Mouse (Mus musculus) MEL (cell line): ENCODE data around the gene Tnni1. TPM values are rescaled to one million over a fixed set of nuclear protein-coding genes. Genes with fewer than 3 reads are reported as not detected.

Source experiments
- DNase-seq: peaks from one replicate; pipeline ENCODE4 v3.0.0; 2011; ENCODE audit warnings: low read depth, low spot score
- H3K27ac ChIP-seq: 2 replicates; pipeline ENCODE4 v1.5.1; 2012; ENCODE audit warnings: low read depth, mild to moderate bottlenecking, control low read depth, low read length, moderate library complexity; ENCODE audit not compliant: control insufficient read depth
- H3K27me3 ChIP-seq, 2 experiments: fragments of 150-350 bp in 1 of 2; sonication (generic) in 1 of 2; 2 replicates each; pipeline ENCODE4 v1.6.1; 2012; ENCODE audit warnings: low read length in 2 of 2, mild to moderate bottlenecking in 2 of 2, improper control_type of control experiment in 1 of 2, moderate library complexity in 1 of 2; ENCODE audit not compliant: insufficient read depth in 2 of 2, control insufficient read depth in 1 of 2
- H3K36me3 ChIP-seq, 2 experiments: 2 replicates each; pipeline ENCODE4 v1.6.1; 2012 to 2014; ENCODE audit warnings: low read length in 2 of 2, improper control_type of control experiment in 1 of 2, inconsistent platforms in 1 of 2, mild to moderate bottlenecking in 1 of 2; ENCODE audit not compliant: insufficient read depth in 2 of 2, control insufficient read depth in 1 of 2
- H3K4me1 ChIP-seq, 2 experiments: fragments of 150-350 bp in 1 of 2; sonication (generic) in 1 of 2; 2 replicates each; pipeline ENCODE4 v1.6.1; 2012; ENCODE audit warnings: low read length in 2 of 2, improper control_type of control experiment in 1 of 2, mild to moderate bottlenecking in 1 of 2; ENCODE audit not compliant: insufficient read depth in 2 of 2, control insufficient read depth in 1 of 2
- H3K4me3 ChIP-seq, 2 experiments: fragments of 150-350 bp in 1 of 2; sonication (generic) in 1 of 2; 2 replicates each; pipeline ENCODE4 v1.5.1; 2012; ENCODE audit warnings: low read depth in 2 of 2, low read length in 2 of 2, mild to moderate bottlenecking in 2 of 2, moderate library complexity in 2 of 2, control low read depth in 1 of 2, improper control_type of control experiment in 1 of 2; ENCODE audit not compliant: control insufficient read depth in 1 of 2, insufficient read depth in 1 of 2
- H3K79me2 ChIP-seq: 2 replicates; pipeline ENCODE4 v1.6.1; 2012; ENCODE audit warnings: mild to moderate bottlenecking, low read length, moderate library complexity; ENCODE audit not compliant: control insufficient read depth, poor library complexity, insufficient read depth
- H3K9ac ChIP-seq: 2 replicates; pipeline ENCODE4 v1.6.1; 2012; ENCODE audit warnings: low read depth, mild to moderate bottlenecking, control low read depth, low read length, moderate library complexity; ENCODE audit not compliant: control insufficient read depth, poor library complexity, severe bottlenecking
- H3K9me3 ChIP-seq: fragments of 150-350 bp; sonication (generic); replicated peaks from 2 replicates; pipeline ENCODE4 v1.6.1; 2012; ENCODE audit warnings: mild to moderate bottlenecking, low read length, improper control_type of control experiment, moderate library complexity; ENCODE audit not compliant: insufficient read depth
- CHD2 ChIP-seq: IDR thresholded peaks from 2 replicates; pipeline ENCODE4 v1.6.1; 2011; ENCODE audit warnings: low read length, improper control_type of control experiment
- ETS1 ChIP-seq: IDR thresholded peaks from 2 replicates; pipeline ENCODE4 v1.6.1; 2012; ENCODE audit warnings: low read depth, mild to moderate bottlenecking, inconsistent platforms, low read length, improper control_type of control experiment, moderate library complexity
- GABPA ChIP-seq: IDR thresholded peaks from 2 replicates; pipeline ENCODE4 v1.6.1; 2012; ENCODE audit warnings: low read depth, mild to moderate bottlenecking, inconsistent platforms, low read length, improper control_type of control experiment, moderate library complexity
- GATA1 ChIP-seq: IDR thresholded peaks from 2 replicates; pipeline ENCODE4 v1.6.1; 2011; ENCODE audit warnings: low read depth, low read length, improper control_type of control experiment
- KAT2A ChIP-seq: conservative IDR thresholded peaks from 2 replicates; pipeline ENCODE4 v1.6.1; 2012; ENCODE audit warnings: low read depth, low read length, improper control_type of control experiment, inconsistent platforms
- MAX ChIP-seq: IDR thresholded peaks from 2 replicates; pipeline ENCODE4 v1.6.1; 2011; ENCODE audit warnings: low read length, improper control_type of control experiment
- MEF2A ChIP-seq: IDR thresholded peaks from 2 replicates; pipeline ENCODE4 v1.6.1; 2014; ENCODE audit warnings: low read depth, mild to moderate bottlenecking, inconsistent platforms, low read length, improper control_type of control experiment; ENCODE audit not compliant: poor library complexity, insufficient replicate concordance, severe bottlenecking; ENCODE audit errors: extremely low read depth
- MYC ChIP-seq: IDR thresholded peaks from 2 replicates; pipeline ENCODE4 v1.6.1; 2011; ENCODE audit warnings: low read depth, mild to moderate bottlenecking, low read length, improper control_type of control experiment, moderate library complexity
- NRF1 ChIP-seq: IDR thresholded peaks from 2 replicates; pipeline ENCODE4 v1.6.1; 2014; ENCODE audit warnings: low read depth, mild to moderate bottlenecking, inconsistent platforms, low read length, improper control_type of control experiment, moderate library complexity; ENCODE audit not compliant: poor library complexity, insufficient read depth, severe bottlenecking
- POLR2A ChIP-seq, 2 experiments: IDR thresholded peaks; 2 replicates each; pipeline ENCODE4 v1.6.1; 2011 to 2012; ENCODE audit warnings: low read length in 2 of 2, mild to moderate bottlenecking in 2 of 2, control low read depth in 1 of 2, improper control_type of control experiment in 1 of 2, low read depth in 1 of 2, moderate library complexity in 1 of 2; ENCODE audit not compliant: control insufficient read depth in 1 of 2, insufficient read depth in 1 of 2, poor library complexity in 1 of 2
- POLR2AphosphoS2 ChIP-seq: IDR thresholded peaks from 2 replicates; pipeline ENCODE4 v1.6.1; 2011; ENCODE audit warnings: low read length, improper control_type of control experiment
- POLR2AphosphoS5 ChIP-seq: IDR thresholded peaks from 2 replicates; pipeline ENCODE4 v1.6.1; 2012; ENCODE audit warnings: low read depth, borderline replicate concordance, mild to moderate bottlenecking, inconsistent platforms, low read length, moderate library complexity, mixed read lengths
- TBP ChIP-seq: IDR thresholded peaks from 2 replicates; pipeline ENCODE4 v1.8.0; 2011; ENCODE audit warnings: low read depth, low read length, improper control_type of control experiment
- TCF12 ChIP-seq: IDR thresholded peaks from 2 replicates; pipeline ENCODE4 v1.6.1; 2014; ENCODE audit warnings: low read depth, mild to moderate bottlenecking, inconsistent platforms, low read length, improper control_type of control experiment, moderate library complexity
- UBTF ChIP-seq: IDR thresholded peaks from 2 replicates; pipeline ENCODE4 v1.6.1; 2012; ENCODE audit warnings: low read depth, mild to moderate bottlenecking, inconsistent platforms, low read length, improper control_type of control experiment, moderate library complexity, borderline replicate concordance; ENCODE audit not compliant: insufficient read depth
- USF2 ChIP-seq, 2 experiments: IDR thresholded peaks; 2 replicates each; pipeline ENCODE4 v1.6.1; 2011 to 2012; ENCODE audit warnings: improper control_type of control experiment in 2 of 2, low read length in 2 of 2, borderline replicate concordance in 1 of 2, inconsistent platforms in 1 of 2, low read depth in 1 of 2, mild to moderate bottlenecking in 1 of 2; ENCODE audit not compliant: insufficient read depth in 1 of 2
- ZKSCAN1 ChIP-seq: IDR thresholded peaks from 2 replicates; pipeline ENCODE4 v1.6.1; 2012; ENCODE audit warnings: low read depth, mild to moderate bottlenecking, inconsistent platforms, low read length, improper control_type of control experiment, moderate library complexity
- polyA plus RNA-seq, 2 experiments: library from polyadenylated mRNA; stranded (reverse) in 1 of 2; unstranded in 1 of 2; fragments of >175 nt in 1 of 2; fragments of >200 nt in 1 of 2; gene quantifications; 2 replicates each; pipeline versions ENCODE4 v1.2.1 to v1.2.4; 2012; ENCODE audit warnings: low replicate concordance in 2 of 2, low read depth in 1 of 2; ENCODE audit not compliant: insufficient read length in 2 of 2, insufficient read depth in 1 of 2, missing spikeins in 1 of 2
- total RNA-seq: library from RNA; depleted of rRNA; stranded (reverse); fragments of 300-350 nt; gene quantifications from 2 replicates; pipeline ENCODE4 v1.2.3, GENCODE M21; 2012

The Tnni1 gene
- total and polyA plus RNA-seq, 3 experiments = 0.15 TPM; not detected in 2

- no peaks in the 10 kb centered on the region for H3K9me3 ChIP-seq
- no peak overlapping the region for H3K27ac ChIP-seq
- no peak for DNase-seq
- H3K36me3 ChIP-seq = no peaks in the 10 kb centered on the region
- TF ChIP-seq POLR2AphosphoS2 = no peak
- TF ChIP-seq ETS1 = no peak
- TF ChIP-seq POLR2AphosphoS5 = no peak
- no peak for TF ChIP-seq POLR2A (IDR thresholded peaks at IDR 0.05; ENCODE audit: control insufficient read depth in 1 of 2, insufficient read depth in 1 of 2, low read depth in 1 of 2, low read length in 2 of 2, poor library complexity in 1 of 2)
- no peak for TF ChIP-seq ZKSCAN1
- TF ChIP-seq MYC = no peak
- TF ChIP-seq MAX = no peak
- TF ChIP-seq TBP = no peak
- no peak for TF ChIP-seq GABPA
- TF ChIP-seq MEF2A = no peak
- TF ChIP-seq UBTF = no peak
- no peak overlapping the region for H3K4me3 ChIP-seq
- H3K4me1 ChIP-seq = no peaks in the 10 kb centered on the region
- peaks cover 0 to 4% of the 10 kb centered on the region in 2 experiments; a peak in 3 of 4 replicates for H3K27me3 ChIP-seq
- no peaks in the 10 kb centered on the region for H3K79me2 ChIP-seq
- no peak overlapping the region for H3K9ac ChIP-seq
Measured at GRCm38 (mm10) chr1:135834983-135835382, 55.7 kb downstream of the Tnni1 start.

GRCm38 (mm10) chr1:135835716-135836483 is 56.7 kb downstream of the Tnni1 start, which contains the start of gene Tnnt2:
Tnnt2 (plus strand) TSS chr1:135836354.
- Histone ChIP-seq H3K9me3 (no peaks in the 10 kb centered on the region), H3K4me3 (no peak within 1 kb of the TSS), H3K27ac (no peak within 1 kb of the TSS), H3K36me3 (no peaks in the 10 kb centered on the region), H3K79me2 (no peaks in the 10 kb centered on the region), H3K27me3 (peaks cover 0 to 4% of the 10 kb centered on the region in 2 experiments; a peak in 3 of 4 replicates), H3K9ac (no peak within 1 kb of the TSS), H3K4me1 (no peaks in the 10 kb centered on the region)
- no peak for DNase-seq
- no peak for TF ChIP-seq USF2 (IDR thresholded peaks at IDR 0.05; ENCODE audit: borderline replicate concordance in 1 of 2, insufficient read depth in 1 of 2, low read depth in 1 of 2, low read length in 2 of 2)
- TF ChIP-seq MAX = no peak
- no peak for TF ChIP-seq CHD2
- TF ChIP-seq GATA1 = no peak
- TF ChIP-seq KAT2A = no peak
- TF ChIP-seq TCF12 = no peak
- TF ChIP-seq NRF1 = no peak
